Mouse (Mus musculus) thymus, adult 2 months (tissue): ENCODE measurements at regions not wholly inside any gene's neighbourhood (a gene's known extent, or its start where the extent isn't known, plus 50 kb on each side); places are given as distances from the start of the nearest gene placed in this dataset.

ENCODE experiments used
- CTCF ChIP-seq: fragments of 200-500 bp; IDR thresholded peaks from 2 replicates; pipeline ENCODE4 v1.5.1; 2012; ENCODE audit warnings: mild to moderate bottlenecking, control low read depth, low read length, moderate library complexity, borderline replicate concordance; ENCODE audit not compliant: control insufficient read depth, poor library complexity, insufficient read depth; ENCODE audit errors: extremely low read depth
- POLR2A ChIP-seq: fragments of 200-500 bp; IDR thresholded peaks from 2 replicates; pipeline ENCODE4 v1.6.1; 2012; ENCODE audit warnings: mild to moderate bottlenecking, low read length, control low read depth, moderate library complexity; ENCODE audit not compliant: control insufficient read depth, poor library complexity, insufficient read depth; ENCODE audit errors: extremely low read depth

DNA sequence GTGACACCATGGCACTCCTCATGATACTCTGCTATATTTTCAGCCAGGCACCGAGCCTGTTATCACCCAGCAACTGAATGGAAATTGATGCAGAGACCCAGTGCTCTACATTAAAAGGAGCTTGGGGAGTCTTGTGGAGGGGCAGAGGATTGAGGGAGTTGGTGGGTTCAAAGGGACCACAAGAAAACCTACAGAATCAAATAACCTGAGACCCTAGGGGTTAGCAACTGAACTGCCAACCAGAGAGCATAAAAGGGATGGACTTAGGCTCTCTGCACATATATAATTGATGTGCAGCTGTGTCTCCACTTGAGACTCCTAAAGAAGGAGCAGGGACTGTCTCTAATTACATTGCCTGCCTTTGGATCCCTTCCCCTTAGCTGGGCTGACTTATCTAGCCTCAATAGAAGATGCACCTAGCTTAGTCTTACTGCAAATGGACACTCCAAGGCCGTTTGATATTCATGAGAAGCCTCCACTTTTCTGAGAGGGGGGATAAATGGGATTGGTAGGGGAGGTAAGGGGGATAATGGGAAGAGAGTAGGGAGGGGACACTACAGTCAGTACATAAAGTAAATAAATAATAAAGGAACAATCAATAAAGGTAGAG lies 991.1 kb downstream of the Basp1 start:
- TF ChIP-seq POLR2A (no peak), CTCF (no peak)
